Mouse (Mus musculus): ENCODE data around the gene Trmt10a. TPM values are rescaled to one million over a fixed set of nuclear protein-coding genes. Genes with fewer than 3 reads are reported as not detected.

Gene Trmt10a
- polyA plus RNA-seq, 1 experiment from 2014 or later, result 11.4 TPM

- H3K4me1 ChIP-seq, result no peaks in the 10 kb centered on the region
- H3K9me3 ChIP-seq, result no peaks in the 10 kb centered on the region
- no peaks in the 10 kb centered on the region for H3K36me3 ChIP-seq
- H3K27ac ChIP-seq, result no peak overlapping the region
- H3K4me2 ChIP-seq, result no peak overlapping the region
- H3K27me3 ChIP-seq, result no peaks in the 10 kb centered on the region
- no peak overlapping the region for H3K9ac ChIP-seq
- ATAC-seq (ENCODE audit: borderline replicate concordance, extremely low read depth, low FRiP score, low TSS enrichment), result no peak
- WGBS, result 87% methylated on average over 3 of the region's 3 CpGs
- no peak overlapping the region for H3K4me3 ChIP-seq
Observed at GRCm38 (mm10) chr3:138208821-138209220, 65.6 kb downstream of the Trmt10a start.

Other genes with a start within 250 kb of the Trmt10a start
- 104 and 110 TPM in 2 replicates for gene Lamtor3, start 224.9 kb upstream of the Trmt10a start, polyA plus RNA-seq (2015; fragmentation: Nextera tagmentation; extraction: Ambion mirVana)
- gene Dapp1, start 161.9 kb upstream of the Trmt10a start, polyA plus RNA-seq (2015; fragmentation: Nextera tagmentation; extraction: Ambion mirVana), result 6.3 and 7.3 TPM in 2 replicates
- gene 1110002E22Rik, start 78.4 kb upstream of the Trmt10a start, polyA plus RNA-seq (2015; fragmentation: Nextera tagmentation; extraction: Ambion mirVana), result 0.48 and 0.64 TPM in 2 replicates
- 0.13 and 0.15 TPM in 2 replicates for gene Gm5105, start 76.1 kb upstream of the Trmt10a start, polyA plus RNA-seq (2015; fragmentation: Nextera tagmentation; extraction: Ambion mirVana)
- 7.4 and 7.6 TPM in 2 replicates for gene Mttp, start 1.5 kb downstream of the Trmt10a start, polyA plus RNA-seq (2015; fragmentation: Nextera tagmentation; extraction: Ambion mirVana)
- 0.21 and 0.29 TPM in 2 replicates for gene 4930579F01Rik, start 50.4 kb downstream of the Trmt10a start, polyA plus RNA-seq (2015; fragmentation: Nextera tagmentation; extraction: Ambion mirVana)
- 0.43 and 0.50 TPM in 2 replicates for gene Adh7, start 74.3 kb downstream of the Trmt10a start, polyA plus RNA-seq (2015; fragmentation: Nextera tagmentation; extraction: Ambion mirVana)
- 1,171 and 1,249 TPM in 2 replicates for gene Adh1, start 117.5 kb downstream of the Trmt10a start, polyA plus RNA-seq (2015; fragmentation: Nextera tagmentation; extraction: Ambion mirVana)
- gene Adh6a, start 169.8 kb downstream of the Trmt10a start, polyA plus RNA-seq (2015; fragmentation: Nextera tagmentation; extraction: Ambion mirVana), result 0.11 TPM in 1 of 2 replicates, not detected in the other
- 0.16 TPM in 2 replicates for gene Adh6b, start 198.3 kb downstream of the Trmt10a start, polyA plus RNA-seq (2015; fragmentation: Nextera tagmentation; extraction: Ambion mirVana)

Measured in lung, embryonic 15.5 days (tissue).